Mouse (Mus musculus) heart, embryonic 12.5 days (tissue): Measurements from ENCODE around the gene Trim30d. TPM values are rescaled to one million over a fixed set of nuclear protein-coding genes. Genes with fewer than 3 reads are reported as not detected.
"Not testable (repeated sequence)": the region's sequence is repeated elsewhere in the genome, so short reads cannot be mapped to it uniquely, and the experiment has no call there.

Experiments
- ATAC-seq: fragments of 200-750 bp; cut with Nextera tagmentation; 2 replicates; pipeline ENCODE4 v1.8.0; 2017; ENCODE audit warnings: moderate TSS enrichment, moderate library complexity; ENCODE audit not compliant: insufficient number of reproducible peaks, low FRiP score
- H3K27ac ChIP-seq: fragments of 300-500 bp; sonication (generic); 2 replicates; pipeline ENCODE4 v1.5.1; 2016; ENCODE audit warnings: mild to moderate bottlenecking, moderate library complexity; ENCODE audit not compliant: poor library complexity, severe bottlenecking
- H3K27me3 ChIP-seq: fragments of 300-500 bp; sonication (generic); replicated peaks from 2 replicates; pipeline ENCODE4 v1.6.1; 2016; ENCODE audit warnings: mild to moderate bottlenecking, moderate library complexity
- H3K36me3 ChIP-seq: fragments of 300-500 bp; sonication (generic); 2 replicates; pipeline ENCODE4 v1.6.1; 2016; ENCODE audit warnings: mild to moderate bottlenecking, moderate library complexity
- H3K4me1 ChIP-seq: fragments of 300-500 bp; sonication (generic); replicated peaks from 2 replicates; pipeline ENCODE4 v1.6.1; 2016; ENCODE audit warnings: mild to moderate bottlenecking
- H3K4me2 ChIP-seq: fragments of 300-500 bp; sonication (generic); 2 replicates; pipeline ENCODE4 v1.6.1; 2016; ENCODE audit warnings: mild to moderate bottlenecking, moderate library complexity
- H3K4me3 ChIP-seq: fragments of 300-500 bp; sonication (generic); 2 replicates; pipeline ENCODE4 v1.5.1; 2016; ENCODE audit warnings: mild to moderate bottlenecking
- H3K9ac ChIP-seq: fragments of 300-500 bp; sonication (generic); 2 replicates; pipeline ENCODE4 v1.6.1; 2016; ENCODE audit warnings: mild to moderate bottlenecking, moderate library complexity
- H3K9me3 ChIP-seq: fragments of 300-500 bp; sonication (generic); replicated peaks from 2 replicates; pipeline ENCODE4 v1.6.1; 2016; ENCODE audit warnings: mild to moderate bottlenecking, moderate library complexity
- WGBS: fragments of 180-500 bp; shearing (Covaris S2); methylation state at CpG from one replicate; pipeline ENCODE4 v1.1.7; 2016; 5-methylcytosine and 5-hydroxymethylcytosine counted together
- polyA plus RNA-seq: library from polyadenylated mRNA; unstranded; fragments of >200 nt; fragmentation: Nextera tagmentation; extraction: Ambion mirVana; gene quantifications from 2 replicates; pipeline ENCODE4 v1.2.1, GENCODE M21; 2016

Trim30d gene
- 0.23 and 0.31 TPM in 2 replicates for polyA plus RNA-seq

- not testable (repeated sequence) for H3K9ac ChIP-seq, H3K4me3 ChIP-seq, H3K27me3 ChIP-seq, ATAC-seq, H3K4me2 ChIP-seq, H3K27ac ChIP-seq, H3K36me3 ChIP-seq, H3K9me3 ChIP-seq, H3K4me1 ChIP-seq
Measured at GRCm38 (mm10) chr7:104507421-104508065, at the start of gene Trim30d. Trim30d (minus strand) TSS chr7:104507849.

DNA sequence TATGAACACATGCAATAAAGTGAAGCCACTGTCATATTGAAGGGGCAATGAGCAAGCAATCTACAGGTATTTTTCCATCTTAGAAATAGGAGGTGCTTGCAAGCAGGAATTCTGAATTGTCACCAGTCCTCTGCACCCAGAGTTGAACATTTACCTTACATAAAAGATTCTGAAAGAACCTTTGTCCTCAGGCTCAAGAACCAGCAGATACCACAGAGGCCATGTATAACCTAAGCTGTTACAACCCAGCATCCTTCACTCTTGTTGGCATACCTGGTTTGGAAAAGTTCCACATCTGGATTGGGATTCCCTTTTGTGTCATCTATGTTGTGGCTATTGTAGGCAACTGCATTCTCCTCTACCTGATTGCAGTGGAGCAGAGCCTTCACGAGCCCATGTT, 45.1 kb upstream of the Trim30d start:
- no peaks in the 10 kb centered on the region for H3K27me3 ChIP-seq
- 62% methylated on average over 1 of the region's 1 CpGs for WGBS

DNA sequence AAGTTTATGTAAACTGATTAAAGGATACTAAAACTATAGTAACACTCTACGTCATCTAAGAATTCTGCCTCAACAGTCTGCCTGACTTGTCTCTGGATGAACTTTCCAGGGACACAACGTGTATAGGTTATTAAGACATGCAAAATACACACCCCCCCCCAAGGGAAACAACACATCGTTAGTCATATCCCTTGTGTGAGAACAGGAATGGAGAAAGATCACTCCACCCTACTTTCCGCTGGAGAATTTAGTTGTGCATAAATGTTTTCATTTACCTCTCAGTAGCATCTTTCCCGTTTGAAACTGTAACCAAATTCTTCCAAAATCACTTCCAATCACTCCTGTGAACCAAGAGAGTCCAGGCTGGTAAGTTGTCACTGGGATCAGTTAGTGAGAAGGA, 42.2 kb upstream of the Trim30d start, which contains the start of gene Olfr651:
Gene Olfr651, plus strand, starts transcription at position 301 of the 400 bp plus-strand sequence.
- 69% methylated on average over 5 of the region's 5 CpGs for WGBS
- H3K4me2 ChIP-seq, result no peak within 1 kb of the TSS

More for the DNA sequence above, 45.1 kb upstream of the Trim30d start:
- Histone ChIP-seq H3K27ac (no peak overlapping the region), H3K4me3 (no peak overlapping the region), H3K36me3 (no peaks in the 10 kb centered on the region), H3K9me3 (no peaks in the 10 kb centered on the region), H3K4me2 (no peak overlapping the region), H3K9ac (no peak overlapping the region), H3K4me1 (no peaks in the 10 kb centered on the region)
- no peak for ATAC-seq

DNA sequence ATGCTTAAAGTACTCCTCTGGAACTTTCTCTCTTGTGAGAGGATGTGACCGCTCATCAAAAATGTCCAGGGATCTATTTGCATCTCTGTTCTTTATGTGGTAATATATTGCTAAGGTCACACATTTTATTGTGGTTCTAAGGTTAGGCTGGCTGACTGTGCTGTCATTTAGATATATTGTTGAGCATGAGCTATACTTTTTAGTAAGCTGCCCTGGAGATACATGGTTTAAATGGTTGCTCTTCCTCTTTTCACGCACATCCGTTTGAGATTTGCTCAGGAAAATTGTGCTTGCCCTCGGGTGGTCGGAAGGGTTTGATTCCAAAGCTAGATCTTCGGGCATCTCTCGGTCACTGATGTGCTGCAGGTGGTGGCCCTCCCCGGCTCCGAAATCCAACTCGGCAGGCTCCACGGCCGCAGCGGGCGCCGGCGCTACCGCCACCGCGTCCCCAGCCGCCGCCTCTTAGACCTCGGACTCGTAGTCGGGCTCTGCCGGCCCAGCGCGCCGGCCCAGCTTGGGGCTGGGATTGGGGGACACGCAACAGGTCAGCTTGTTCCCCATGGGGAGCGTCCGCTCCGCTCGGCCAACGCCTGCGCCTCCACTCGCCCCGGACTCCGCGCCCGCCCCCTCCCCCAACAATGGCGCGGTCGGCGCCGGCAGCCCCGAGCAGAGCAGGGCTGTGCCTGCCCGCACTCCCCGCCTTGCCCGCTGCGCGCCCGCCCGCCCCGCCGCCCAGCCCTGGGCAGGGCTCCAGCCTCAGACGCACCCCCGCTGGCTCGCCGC, 5.9 kb downstream of the Trim30d start:
- no peaks in the 10 kb centered on the region for H3K27me3 ChIP-seq
- WGBS, result 2% methylated on average over 59 of the region's 59 CpGs
- H3K9ac ChIP-seq, result peak overlapping the region; percentile 42
- H3K27ac ChIP-seq, result no peak overlapping the region
- ATAC-seq, result peak; percentile 80
- peak overlapping the region; percentile 60 for H3K4me3 ChIP-seq
- H3K4me1 ChIP-seq, result no peaks in the 10 kb centered on the region
- H3K9me3 ChIP-seq, result no peaks in the 10 kb centered on the region
- H3K36me3 ChIP-seq, result no peaks in the 10 kb centered on the region
- H3K4me2 ChIP-seq, result peak overlapping the region; percentile 78

More for the DNA sequence above, 42.2 kb upstream of the Trim30d start, which contains the start of gene Olfr651:
- Histone ChIP-seq H3K4me3 (no peak within 1 kb of the TSS), H3K9ac (no peak within 1 kb of the TSS), H3K4me1 (no peaks in the 10 kb centered on the region), H3K27me3 (no peaks in the 10 kb centered on the region), H3K9me3 (no peaks in the 10 kb centered on the region), H3K36me3 (no peaks in the 10 kb centered on the region), H3K27ac (no peak within 1 kb of the TSS)
- ATAC-seq, result no peak

GRCm38 (mm10) chr7:104501186-104501585, 6.5 kb downstream of the Trim30d start:
- not testable (repeated sequence) for H3K27me3 ChIP-seq, H3K4me2 ChIP-seq, H3K27ac ChIP-seq, ATAC-seq, H3K9me3 ChIP-seq, H3K36me3 ChIP-seq, H3K4me1 ChIP-seq, H3K4me3 ChIP-seq, H3K9ac ChIP-seq
- 65% methylated on average over 6 of the region's 6 CpGs for WGBS

- not testable (repeated sequence) for H3K9ac ChIP-seq, H3K9me3 ChIP-seq, H3K27me3 ChIP-seq, ATAC-seq, H3K27ac ChIP-seq, H3K4me1 ChIP-seq, H3K36me3 ChIP-seq, H3K4me3 ChIP-seq, H3K4me2 ChIP-seq
- WGBS, result 71% methylated on average over 7 of the region's 8 CpGs
Measured at GRCm38 (mm10) chr7:104499464-104499863, 8.2 kb downstream of the Trim30d start.

DNA sequence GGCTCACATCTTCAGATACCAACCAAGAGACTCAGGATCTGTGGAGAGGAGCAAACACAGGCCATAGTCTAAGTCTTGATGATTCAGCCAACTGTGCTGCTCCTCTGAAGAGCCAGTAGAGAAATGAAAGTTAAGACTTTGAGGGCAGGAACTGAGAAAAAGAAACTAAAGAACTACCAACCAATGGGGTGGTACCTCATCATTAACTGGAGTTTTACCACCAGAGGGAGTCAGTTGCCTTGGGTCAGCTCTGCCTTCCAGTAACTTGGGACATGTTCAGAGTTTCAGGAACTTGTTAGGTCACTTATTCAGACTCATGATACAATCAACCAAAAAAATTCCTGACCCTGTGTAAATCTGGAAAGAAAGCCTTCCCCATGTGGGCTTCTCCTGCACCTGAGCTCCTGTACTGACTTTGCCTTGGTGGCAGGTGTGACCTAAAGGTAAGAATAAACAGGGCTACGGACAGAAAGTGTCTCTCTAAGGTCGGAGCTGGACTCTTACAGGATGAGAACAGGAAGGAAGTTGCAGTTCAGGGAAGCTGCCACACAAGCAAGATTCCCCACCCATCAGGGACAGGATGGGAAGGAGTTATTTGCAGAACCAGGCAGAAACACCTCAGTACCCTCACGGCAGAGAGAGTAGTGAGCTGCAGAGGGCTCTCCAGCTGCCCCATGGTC, 42.4 kb downstream of the Trim30d start, which contains the start of gene Trim30a:
Gene Trim30a, minus strand, starts transcription at position 129 of the 680 bp plus-strand sequence.
- no peak for ATAC-seq
- H3K27ac ChIP-seq, result no peak within 1 kb of the TSS
- no peaks in the 10 kb centered on the region for H3K27me3 ChIP-seq
- H3K36me3 ChIP-seq, result no peaks in the 10 kb centered on the region
- H3K9ac ChIP-seq, result no peak within 1 kb of the TSS
- H3K4me2 ChIP-seq, result no peak within 1 kb of the TSS
- 48% methylated on average over 3 of the region's 3 CpGs for WGBS
- no peaks in the 10 kb centered on the region for H3K4me1 ChIP-seq
- H3K4me3 ChIP-seq, result no peak within 1 kb of the TSS
- H3K9me3 ChIP-seq, result no peaks in the 10 kb centered on the region

GRCm38 (mm10) chr7:104445961-104446645, 61.5 kb downstream of the Trim30d start:
- peak; percentile 59; the same call in 1 of the 2 replicates for ATAC-seq
- Histone ChIP-seq H3K36me3 (no peaks in the 10 kb centered on the region), H3K9me3 (no peaks in the 10 kb centered on the region), H3K27me3 (no peaks in the 10 kb centered on the region), H3K4me3 (no peak overlapping the region), H3K9ac (no peak overlapping the region), H3K4me2 (no peak overlapping the region), H3K27ac (no peak overlapping the region), H3K4me1 (no peaks in the 10 kb centered on the region)
- 42% methylated on average over 2 of the region's 2 CpGs for WGBS

Other genes with a start within 250 kb of the Trim30d start
- gene Trim5, start 219.8 kb downstream of the Trim30d start, polyA plus RNA-seq, result 0.53 and 0.64 TPM in 2 replicates
- 10.0 and 11.8 TPM in 2 replicates for gene Trim12a, start 192.4 kb downstream of the Trim30d start, polyA plus RNA-seq
- 0.17 TPM in 1 of 2 replicates, not detected in the other for gene Trim34b, start 178.4 kb downstream of the Trim30d start, polyA plus RNA-seq
- gene Trim12c, start 154.5 kb downstream of the Trim30d start, polyA plus RNA-seq, result 2.3 and 2.4 TPM in 2 replicates
- gene Trim30b, start 138.0 kb downstream of the Trim30d start, polyA plus RNA-seq, result not detected in 2 replicates
- not detected in 2 replicates for gene Trim30c, start 107.0 kb downstream of the Trim30d start, polyA plus RNA-seq
- 0.49 and 0.76 TPM in 2 replicates for gene Trim30a, start 42.7 kb downstream of the Trim30d start, polyA plus RNA-seq
- not detected in 2 replicates for gene Olfr651, start 42.3 kb upstream of the Trim30d start, polyA plus RNA-seq
- not detected in 2 replicates for gene Olfr652, start 53.1 kb upstream of the Trim30d start, polyA plus RNA-seq
- not detected in 2 replicates for gene Olfr653, start 69.5 kb upstream of the Trim30d start, polyA plus RNA-seq
- not detected in 2 replicates for gene Olfr654, start 79.2 kb upstream of the Trim30d start, polyA plus RNA-seq
- not detected in 2 replicates for gene Olfr655, start 93.9 kb upstream of the Trim30d start, polyA plus RNA-seq
- gene Olfr656, start 106.1 kb upstream of the Trim30d start, polyA plus RNA-seq, result not detected in 2 replicates
- gene Olfr657, start 116.9 kb upstream of the Trim30d start, polyA plus RNA-seq, result not detected in 2 replicates
- gene Olfr658, start 139.5 kb upstream of the Trim30d start, polyA plus RNA-seq, result 0.05 TPM in 1 of 2 replicates, not detected in the other
- not detected in 2 replicates for gene Olfr659, start 158.9 kb upstream of the Trim30d start, polyA plus RNA-seq
- not detected in 2 replicates for gene Olfr661, start 178.7 kb upstream of the Trim30d start, polyA plus RNA-seq